Mouse (Mus musculus): Measurements from ENCODE around the gene Mfng. TPM values are rescaled to one million over a fixed set of nuclear protein-coding genes. Genes with fewer than 3 reads are reported as not detected.

The Mfng gene
- polyA plus RNA-seq, 1 experiment from 2014 or later, result 138 TPM

DNA sequence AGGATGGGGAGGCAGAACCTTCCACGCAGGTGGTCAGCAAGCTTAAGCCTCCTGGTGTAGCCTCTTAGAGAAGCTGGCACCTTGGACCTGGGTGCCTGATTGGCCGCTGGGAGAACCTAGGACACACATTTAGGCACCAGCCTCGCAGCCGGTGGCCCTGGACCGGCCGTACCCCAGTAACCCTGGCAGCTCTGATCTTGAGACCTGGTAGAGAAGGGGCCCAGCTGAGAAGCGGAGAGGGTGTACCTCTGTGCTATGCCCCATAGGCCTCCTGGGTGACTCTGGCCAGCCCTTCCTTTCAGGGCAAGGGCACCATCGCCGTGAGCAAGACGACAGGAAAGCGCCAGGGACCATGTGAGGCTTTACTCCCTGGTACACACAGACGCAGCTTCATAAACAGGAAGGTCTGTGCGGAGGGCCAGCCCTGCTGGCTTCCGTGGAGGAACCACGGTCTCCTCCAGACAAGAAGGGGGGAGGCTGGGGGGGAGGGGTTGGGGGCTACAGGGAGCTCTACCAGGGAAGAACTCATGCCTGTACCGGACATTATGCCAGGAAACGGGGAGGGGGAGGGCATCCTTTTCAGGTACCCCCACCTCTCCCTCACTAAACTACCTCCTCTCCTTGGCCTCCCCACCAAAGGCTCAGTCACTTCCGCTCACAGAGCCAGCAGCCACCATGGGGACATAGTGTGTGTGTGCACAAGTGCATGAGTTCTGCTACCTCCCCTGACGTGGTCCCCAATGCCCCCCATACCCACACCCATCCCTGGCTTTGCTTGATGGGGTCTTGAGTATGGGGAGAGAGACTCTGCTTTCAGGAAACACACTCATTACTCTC, 1.5 kb downstream of the Mfng start:
- H3K4me2 ChIP-seq, result peak overlapping the region; percentile 76
- no peak for ATAC-seq
- 42% methylated on average over 19 of the region's 19 CpGs for WGBS
- no peaks in the 10 kb centered on the region for H3K27me3 ChIP-seq
- peaks cover 20% of the 10 kb centered on the region for H3K36me3 ChIP-seq (ENCODE audit: poor library complexity, severe bottlenecking)
- peaks cover 71% of the 10 kb centered on the region for H3K4me1 ChIP-seq
- H3K9me3 ChIP-seq (replicated peaks), result no peaks in the 10 kb centered on the region
- H3K9ac ChIP-seq, result peak overlapping the region; percentile 73
- H3K4me3 ChIP-seq, result peak overlapping the region; percentile 47
- H3K27ac ChIP-seq, result peak overlapping the region; percentile 98

DNA sequence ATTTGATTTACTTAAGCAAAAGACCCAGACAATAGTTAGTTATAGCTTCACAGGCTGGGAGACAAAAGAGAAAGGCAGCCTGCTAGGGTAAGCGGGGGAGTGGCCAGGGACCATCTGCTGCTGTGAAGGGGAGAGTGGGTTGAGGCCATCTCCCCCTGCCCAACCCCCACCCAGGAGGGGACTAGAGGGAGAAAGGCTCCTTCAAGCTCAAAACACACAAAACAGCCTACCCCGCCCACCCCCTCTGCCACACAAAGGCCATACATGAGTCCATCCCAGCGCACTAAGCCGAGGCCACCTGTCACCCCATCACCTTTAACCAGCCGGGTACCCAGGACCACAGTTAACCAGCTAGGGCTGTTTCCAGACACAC, 2.3 kb downstream of the Mfng start:
- WGBS, result 0% methylated on average over 5 of the region's 5 CpGs
- peak overlapping the region; percentile 47 for H3K4me3 ChIP-seq
- peak overlapping the region; percentile 73 for H3K9ac ChIP-seq
- H3K4me1 ChIP-seq, result peaks cover 74% of the 10 kb centered on the region
- H3K27me3 ChIP-seq, result no peaks in the 10 kb centered on the region
- peak overlapping the region; percentile 76 for H3K4me2 ChIP-seq
- no peaks in the 10 kb centered on the region for H3K9me3 ChIP-seq (replicated peaks)
- peaks cover 28% of the 10 kb centered on the region for H3K36me3 ChIP-seq (ENCODE audit: poor library complexity, severe bottlenecking)
- peak; percentile 78 for ATAC-seq
- peak overlapping the region; percentile 98 for H3K27ac ChIP-seq

DNA sequence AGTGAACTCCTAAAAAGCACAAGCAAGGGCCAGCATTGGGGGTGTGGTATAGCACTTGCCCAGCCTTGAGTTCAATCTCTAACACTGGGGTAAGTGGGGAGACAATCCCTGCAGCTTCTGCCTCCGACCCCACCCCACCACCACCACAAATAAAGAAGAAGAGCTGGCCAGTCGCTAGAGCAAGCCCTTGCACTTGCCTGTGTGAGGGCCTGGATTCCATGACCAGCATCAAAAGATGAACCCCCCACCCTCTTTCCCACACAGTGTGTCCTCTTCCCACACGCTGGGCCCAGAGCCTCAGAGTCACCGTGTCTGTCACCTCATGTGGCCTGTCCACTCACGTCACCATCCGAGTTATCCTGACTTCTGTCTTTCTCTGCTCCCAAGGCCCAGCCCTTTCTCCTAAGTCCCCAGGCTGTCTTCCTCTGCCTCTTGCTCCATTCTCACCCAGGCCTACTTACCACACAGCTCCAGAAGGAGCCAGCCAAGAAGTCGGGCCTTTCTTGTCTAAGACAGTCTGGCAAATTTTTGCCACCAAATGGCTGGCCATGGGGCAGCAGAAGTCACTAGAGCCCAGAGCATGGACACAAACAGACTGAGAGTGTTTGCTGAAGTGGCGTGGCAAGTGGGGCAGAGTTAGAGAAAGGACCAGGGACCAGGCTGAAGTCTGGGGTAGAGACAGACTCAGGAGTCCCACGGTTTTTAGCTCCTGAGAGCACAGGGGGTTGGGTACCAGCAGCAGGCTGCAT, 2.9 kb downstream of the Mfng start:
- WGBS, result 25% methylated on average over 9 of the region's 9 CpGs
- H3K4me1 ChIP-seq, result peaks cover 74% of the 10 kb centered on the region
- H3K36me3 ChIP-seq (ENCODE audit: poor library complexity, severe bottlenecking), result peaks cover 33% of the 10 kb centered on the region
- H3K4me2 ChIP-seq, result peak overlapping the region; percentile 76
- no peak for ATAC-seq
- H3K4me3 ChIP-seq, result peak overlapping the region; percentile 37
- peak overlapping the region; percentile 68 for H3K9ac ChIP-seq
- H3K27me3 ChIP-seq, result no peaks in the 10 kb centered on the region
- H3K9me3 ChIP-seq (replicated peaks), result no peaks in the 10 kb centered on the region
- peak overlapping the region; percentile 98 for H3K27ac ChIP-seq

DNA sequence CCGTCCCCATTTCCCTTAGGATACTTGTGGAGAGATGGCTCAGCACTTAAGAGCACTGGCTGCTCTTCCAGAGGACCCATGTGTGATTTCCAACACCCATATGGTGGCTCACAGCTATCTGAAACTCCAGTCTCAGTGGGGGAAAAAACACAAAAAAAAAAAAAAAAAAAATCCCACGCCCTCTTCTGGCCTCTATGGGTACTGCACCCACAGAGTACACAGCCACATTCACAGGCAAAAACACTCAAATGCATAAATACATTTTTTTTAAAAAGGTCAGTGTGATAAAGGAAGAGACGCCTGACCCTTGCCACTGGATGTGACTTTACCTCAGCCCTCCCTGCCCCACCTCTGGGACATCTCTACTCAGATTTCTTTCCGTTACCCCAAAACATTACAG, 4.2 kb downstream of the Mfng start:
- H3K36me3 ChIP-seq (ENCODE audit: poor library complexity, severe bottlenecking), result peaks cover 38% of the 10 kb centered on the region
- no peak for ATAC-seq
- no peaks in the 10 kb centered on the region for H3K27me3 ChIP-seq
- peak overlapping the region; percentile 37; the same call in 1 of the 2 replicates for H3K4me3 ChIP-seq
- H3K4me2 ChIP-seq, result peak overlapping the region; percentile 76
- peaks cover 74% of the 10 kb centered on the region for H3K4me1 ChIP-seq
- 91% methylated on average over 4 of the region's 4 CpGs for WGBS
- H3K27ac ChIP-seq, result no peak overlapping the region
- no peak overlapping the region for H3K9ac ChIP-seq
- H3K9me3 ChIP-seq (replicated peaks), result no peaks in the 10 kb centered on the region

GRCm38 (mm10) chr15:78763704-78764103, 9.6 kb downstream of the Mfng start:
- no peak; the same call in 1 of the 2 replicates for ATAC-seq
- Histone ChIP-seq H3K27me3 (no peaks in the 10 kb centered on the region), H3K4me1 (peaks cover 42% of the 10 kb centered on the region), H3K27ac (peak overlapping the region; percentile 88), H3K4me3 (no peak overlapping the region), H3K9ac (no peak overlapping the region), H3K36me3 (ENCODE audit: poor library complexity, severe bottlenecking) (peaks cover 77% of the 10 kb centered on the region), H3K9me3 (replicated peaks) (no peaks in the 10 kb centered on the region), H3K4me2 (0 out of 2 replicates have a peak overlapping the region, but pooled peaks have one; percentile 12)
- 69% methylated on average over 5 of the region's 5 CpGs for WGBS

DNA sequence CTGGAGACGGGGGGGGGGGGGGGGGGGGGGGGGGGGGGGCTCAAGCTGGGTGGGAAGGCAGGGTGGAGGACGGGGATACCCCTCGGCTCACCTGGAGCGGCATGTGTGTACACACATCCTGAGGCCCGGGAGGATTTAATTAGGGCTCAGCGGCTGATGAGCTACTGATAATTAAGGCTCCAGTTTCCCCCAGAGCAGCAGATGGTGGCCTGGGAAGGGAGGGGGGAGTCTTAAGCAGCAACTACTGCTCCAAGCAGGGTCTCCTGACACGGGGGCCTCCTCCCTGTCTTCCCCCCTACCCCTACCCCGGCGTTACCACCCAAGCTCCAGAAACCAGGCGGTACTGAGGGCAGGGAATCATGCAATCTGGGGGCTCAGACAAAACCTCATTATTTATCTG, 10.1 kb downstream of the Mfng start:
- H3K27ac ChIP-seq, result peak overlapping the region; percentile 88
- no peak overlapping the region for H3K9ac ChIP-seq
- 11% methylated on average over 9 of the region's 10 CpGs for WGBS
- no peaks in the 10 kb centered on the region for H3K9me3 ChIP-seq (replicated peaks)
- peaks cover 37% of the 10 kb centered on the region for H3K4me1 ChIP-seq
- ATAC-seq, result peak; percentile 71; the same call in 1 of the 2 replicates
- H3K27me3 ChIP-seq, result no peaks in the 10 kb centered on the region
- H3K4me3 ChIP-seq, result no peak overlapping the region
- H3K36me3 ChIP-seq (ENCODE audit: poor library complexity, severe bottlenecking), result peaks cover 78% of the 10 kb centered on the region
- H3K4me2 ChIP-seq, result peak overlapping the region; percentile 12; the same call in 1 of the 2 replicates

DNA sequence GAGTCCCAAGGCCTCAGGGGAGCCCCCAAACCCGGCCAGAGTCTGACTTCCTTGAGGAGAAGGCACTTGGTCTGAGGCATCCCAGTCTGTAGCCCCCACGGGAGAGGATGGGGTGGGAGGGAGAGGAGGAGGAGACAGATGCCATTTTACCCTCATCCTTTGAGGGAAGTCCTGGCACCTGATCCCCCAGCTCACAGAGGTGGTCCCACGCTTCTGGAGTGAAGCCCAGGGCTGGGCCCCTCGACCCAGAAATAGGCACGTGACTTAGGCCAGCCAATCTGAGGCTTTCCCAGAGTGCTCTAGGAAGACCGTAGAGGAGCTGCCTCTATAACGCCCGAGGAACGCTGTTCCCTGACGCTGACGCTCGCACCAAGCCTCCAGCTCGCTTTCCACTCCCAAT, 12.2 kb downstream of the Mfng start:
- Histone ChIP-seq H3K27ac (0 out of 2 replicates have a peak overlapping the region, but pooled peaks have one; percentile 10), H3K4me2 (no peak overlapping the region), H3K9me3 (replicated peaks) (no peaks in the 10 kb centered on the region), H3K36me3 (ENCODE audit: poor library complexity, severe bottlenecking) (peaks cover 80% of the 10 kb centered on the region), H3K9ac (no peak overlapping the region), H3K4me1 (peaks cover 21% of the 10 kb centered on the region), H3K4me3 (no peak overlapping the region), H3K27me3 (no peaks in the 10 kb centered on the region)
- WGBS, result 81% methylated on average over 13 of the region's 13 CpGs
- ATAC-seq, result no peak

DNA sequence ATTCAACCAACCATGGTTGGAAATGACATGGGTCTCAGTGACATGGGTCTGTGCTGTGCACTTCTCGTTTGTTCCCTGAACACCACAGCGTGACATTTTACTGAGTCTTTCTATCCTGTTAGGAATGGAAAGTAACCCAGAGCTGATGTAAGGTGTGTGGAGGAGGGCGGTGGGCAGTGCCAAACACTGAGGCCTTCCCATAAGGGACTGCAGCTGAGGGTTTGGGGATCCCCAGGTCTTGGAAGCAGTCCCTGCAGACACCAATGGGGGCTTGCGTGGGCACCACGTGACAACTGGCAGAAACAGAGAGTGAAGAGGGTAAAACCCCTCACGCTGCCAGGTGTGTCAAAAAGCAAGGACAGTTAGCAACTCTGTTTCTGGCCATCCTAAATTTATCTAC, 15.1 kb downstream of the Mfng start:
- H3K9ac ChIP-seq, result no peak overlapping the region
- peaks cover 71% of the 10 kb centered on the region for H3K36me3 ChIP-seq (ENCODE audit: poor library complexity, severe bottlenecking)
- H3K4me2 ChIP-seq, result no peak overlapping the region
- H3K4me1 ChIP-seq, result peaks cover 22% of the 10 kb centered on the region
- H3K4me3 ChIP-seq, result no peak overlapping the region
- H3K27me3 ChIP-seq, result no peaks in the 10 kb centered on the region
- no peak for ATAC-seq
- no peak overlapping the region for H3K27ac ChIP-seq
- H3K9me3 ChIP-seq (replicated peaks), result no peaks in the 10 kb centered on the region
- 92% methylated on average over 6 of the region's 6 CpGs for WGBS

GRCm38 (mm10) chr15:78755966-78756725, 17.1 kb downstream of the Mfng start:
- H3K9ac ChIP-seq, result no peak overlapping the region
- H3K36me3 ChIP-seq (ENCODE audit: poor library complexity, severe bottlenecking), result peaks cover 57% of the 10 kb centered on the region
- H3K9me3 ChIP-seq (replicated peaks), result no peaks in the 10 kb centered on the region
- no peak for ATAC-seq
- peaks cover 27% of the 10 kb centered on the region for H3K4me1 ChIP-seq
- H3K27ac ChIP-seq, result peak overlapping the region; percentile 71; the same call in 1 of the 2 replicates
- WGBS, result 84% methylated on average over 12 of the region's 12 CpGs
- H3K4me3 ChIP-seq, result no peak overlapping the region
- no peaks in the 10 kb centered on the region for H3K27me3 ChIP-seq
- H3K4me2 ChIP-seq, result no peak overlapping the region

DNA sequence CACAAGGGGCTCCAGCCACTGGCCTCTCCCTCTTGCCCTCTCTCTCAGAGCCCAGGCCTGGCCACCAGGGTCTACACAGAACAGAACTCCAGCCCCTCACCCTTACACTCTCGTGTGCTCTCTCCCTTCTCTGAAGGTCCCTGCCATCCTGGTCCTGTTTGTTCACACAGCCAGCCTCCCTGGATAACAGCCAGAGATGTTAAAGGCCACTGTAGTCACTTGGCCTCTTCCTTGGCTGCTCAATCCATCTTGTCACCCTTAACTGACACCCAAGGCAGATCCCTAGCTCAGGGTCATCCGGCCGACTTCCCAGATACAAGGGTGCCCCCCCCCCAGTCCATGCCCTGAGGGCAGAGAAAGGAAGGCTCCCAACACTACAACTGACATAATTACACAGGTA, 18.0 kb downstream of the Mfng start:
- Histone ChIP-seq H3K27me3 (no peaks in the 10 kb centered on the region), H3K4me3 (no peak overlapping the region), H3K36me3 (ENCODE audit: poor library complexity, severe bottlenecking) (peaks cover 48% of the 10 kb centered on the region), H3K9me3 (replicated peaks) (no peaks in the 10 kb centered on the region), H3K27ac (peak overlapping the region; percentile 71), H3K4me2 (no peak overlapping the region), H3K4me1 (peaks cover 36% of the 10 kb centered on the region), H3K9ac (no peak overlapping the region; the same call in 1 of the 2 replicates)
- no peak for ATAC-seq
- 77% methylated on average over 3 of the region's 3 CpGs for WGBS

DNA sequence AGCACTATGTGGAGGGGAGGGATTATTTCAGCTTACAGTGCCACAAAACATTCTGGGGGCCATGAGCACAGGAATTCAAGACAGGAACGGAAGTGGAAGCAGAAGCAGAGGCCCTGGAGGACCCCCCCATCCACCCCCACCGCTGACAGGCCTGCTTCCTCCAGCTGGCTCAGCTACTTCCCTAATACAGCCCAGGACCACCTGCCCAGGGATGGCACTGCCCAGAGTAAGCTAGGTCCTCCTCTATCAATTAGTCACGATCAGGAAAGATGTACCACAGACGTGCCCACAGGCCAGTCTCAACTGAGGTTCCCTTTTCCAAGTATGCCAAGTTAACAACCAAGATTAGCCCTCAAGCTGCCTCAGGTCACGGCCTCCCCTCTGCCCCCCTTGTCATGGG, 19.1 kb downstream of the Mfng start:
- H3K9ac ChIP-seq, result no peak overlapping the region
- H3K27me3 ChIP-seq, result no peaks in the 10 kb centered on the region
- no peak for ATAC-seq
- peaks cover 37% of the 10 kb centered on the region for H3K36me3 ChIP-seq (ENCODE audit: poor library complexity, severe bottlenecking)
- H3K4me1 ChIP-seq, result peaks cover 39% of the 10 kb centered on the region
- H3K4me2 ChIP-seq, result no peak overlapping the region
- no peak overlapping the region for H3K4me3 ChIP-seq
- WGBS, result 79% methylated on average over 5 of the region's 5 CpGs
- peak overlapping the region; percentile 71 for H3K27ac ChIP-seq
- H3K9me3 ChIP-seq (replicated peaks), result no peaks in the 10 kb centered on the region

- H3K4me1 ChIP-seq, result peaks cover 39% of the 10 kb centered on the region
- H3K9ac ChIP-seq, result no peak overlapping the region
- no peak overlapping the region for H3K4me2 ChIP-seq
- H3K4me3 ChIP-seq, result no peak overlapping the region
- no peak overlapping the region for H3K27ac ChIP-seq
- peaks cover 30% of the 10 kb centered on the region for H3K36me3 ChIP-seq (ENCODE audit: poor library complexity, severe bottlenecking)
- H3K27me3 ChIP-seq, result no peaks in the 10 kb centered on the region
- H3K9me3 ChIP-seq (replicated peaks), result no peaks in the 10 kb centered on the region
- ATAC-seq, result no peak
These were observed 20.3 kb downstream of the Mfng start for GRCm38 (mm10) chr15:78752991-78753390.

Data from forebrain, embryonic 13.5 days (tissue).